Mouse (Mus musculus) liver, embryonic 16.5 days (tissue): ENCODE measurements around the gene Fam136a. TPM values are rescaled to one million over a fixed set of nuclear protein-coding genes. Genes with fewer than 3 reads are reported as not detected.

Source experiments
- ATAC-seq: fragments of 200-750 bp; cut with Nextera tagmentation; 2 replicates; pipeline ENCODE4 v1.8.0; 2017; ENCODE audit warnings: low read depth, mild to moderate bottlenecking, moderate number of reproducible peaks, moderate library complexity
- H3K27ac ChIP-seq: fragments of 300-500 bp; sonication (generic); 2 replicates; pipeline ENCODE4 v1.5.1; 2014; ENCODE audit warnings: mild to moderate bottlenecking, low read length
- H3K27me3 ChIP-seq: fragments of 300-500 bp; sonication (generic); 2 replicates; pipeline ENCODE4 v1.6.1; 2014; ENCODE audit warnings: low read depth, low read length, mixed read lengths; ENCODE audit not compliant: control insufficient read depth, insufficient read depth
- H3K36me3 ChIP-seq: fragments of 300-500 bp; sonication (generic); 2 replicates; pipeline ENCODE4 v1.6.1; 2014; ENCODE audit warnings: mild to moderate bottlenecking; ENCODE audit not compliant: control insufficient read depth, insufficient read depth
- H3K4me1 ChIP-seq: fragments of 300-500 bp; sonication (generic); 2 replicates; pipeline ENCODE4 v1.6.1; 2014; ENCODE audit warnings: low read depth, low read length, mixed read lengths; ENCODE audit not compliant: control insufficient read depth
- H3K4me2 ChIP-seq: fragments of 300-500 bp; sonication (generic); 2 replicates; pipeline ENCODE4 v1.6.1; 2014; ENCODE audit warnings: low read depth, low read length, mixed read lengths
- H3K4me3 ChIP-seq: fragments of 300-500 bp; sonication (generic); 2 replicates; pipeline ENCODE4 v1.5.1; 2014; ENCODE audit warnings: low read depth, mild to moderate bottlenecking, low read length
- H3K9ac ChIP-seq: fragments of 300-500 bp; sonication (generic); 2 replicates; pipeline ENCODE4 v1.6.1; 2014; ENCODE audit warnings: low read depth, low read length
- H3K9me3 ChIP-seq: fragments of 300-500 bp; sonication (generic); replicated peaks from 2 replicates; pipeline ENCODE4 v1.6.1; 2016; ENCODE audit warnings: low read length; ENCODE audit not compliant: control insufficient read depth
- WGBS: fragments of 180-500 bp; shearing (Covaris S2); extraction: QIAGEN DNeasy Blood & Tissue Kit; methylation state at CpG from one replicate; pipeline ENCODE4 v1.1.7; 2014; ENCODE audit not compliant: insufficient replicate concordance; 5-methylcytosine and 5-hydroxymethylcytosine counted together
- polyA plus RNA-seq: library from polyadenylated mRNA; unstranded; fragments of >200 nt; fragmentation: Nextera tagmentation; extraction: Ambion mirVana; gene quantifications from 2 replicates; pipeline ENCODE4 v1.2.1, GENCODE M21; 2015

Fam136a gene
- polyA plus RNA-seq, 1 experiment from 2014 or later, result 58.6 TPM

- Histone ChIP-seq H3K4me1 (no peaks in the 10 kb centered on the region; the same call in none of the 2 replicates), H3K36me3 (peaks cover 26% of the 10 kb centered on the region), H3K4me3 (no peak overlapping the region), H3K27ac (no peak overlapping the region), H3K9me3 (no peaks in the 10 kb centered on the region), H3K9ac (no peak overlapping the region), H3K4me2 (no peak overlapping the region), H3K27me3 (no peaks in the 10 kb centered on the region)
- WGBS, result 76% methylated on average over 12 of the region's 12 CpGs
- no peak for ATAC-seq
Measured at GRCm38 (mm10) chr6:86387313-86387712, 21.9 kb downstream of the Fam136a start.

GRCm38 (mm10) chr6:86388461-86388860, 23.0 kb downstream of the Fam136a start:
- no peak for ATAC-seq
- H3K36me3 ChIP-seq, result peaks cover 26% of the 10 kb centered on the region
- no peaks in the 10 kb centered on the region for H3K27me3 ChIP-seq
- no peak overlapping the region for H3K4me2 ChIP-seq
- no peak overlapping the region for H3K4me3 ChIP-seq
- no peaks in the 10 kb centered on the region for H3K9me3 ChIP-seq
- no peak overlapping the region for H3K27ac ChIP-seq
- no peak overlapping the region for H3K9ac ChIP-seq
- WGBS, result 75% methylated on average over 18 of the region's 18 CpGs
- H3K4me1 ChIP-seq, result no peaks in the 10 kb centered on the region; the same call in none of the 2 replicates

GRCm38 (mm10) chr6:86391326-86391725, 25.9 kb downstream of the Fam136a start:
- no peak for ATAC-seq
- peaks cover 30% of the 10 kb centered on the region for H3K36me3 ChIP-seq

GRCm38 (mm10) chr6:86393187-86393586, 27.7 kb downstream of the Fam136a start:
- H3K9ac ChIP-seq, result no peak overlapping the region
- ATAC-seq, result no peak
- H3K27me3 ChIP-seq, result no peaks in the 10 kb centered on the region
- H3K27ac ChIP-seq, result no peak overlapping the region
- H3K36me3 ChIP-seq, result peaks cover 30% of the 10 kb centered on the region
- H3K4me2 ChIP-seq, result no peak overlapping the region
- no peaks in the 10 kb centered on the region for H3K9me3 ChIP-seq
- WGBS, result 62% methylated on average over 1 of the region's 1 CpGs
- H3K4me1 ChIP-seq, result peaks cover 25% of the 10 kb centered on the region
- H3K4me3 ChIP-seq, result no peak overlapping the region

More at GRCm38 (mm10) chr6:86391326-86391725, 25.9 kb downstream of the Fam136a start:
- Histone ChIP-seq H3K4me1 (peaks cover 11% of the 10 kb centered on the region), H3K9ac (no peak overlapping the region), H3K4me3 (no peak overlapping the region), H3K9me3 (no peaks in the 10 kb centered on the region), H3K27ac (no peak overlapping the region), H3K4me2 (no peak overlapping the region), H3K27me3 (no peaks in the 10 kb centered on the region)
- 83% methylated on average over 5 of the region's 5 CpGs for WGBS

- ATAC-seq, result no peak
- Histone ChIP-seq H3K36me3 (peaks cover 27% of the 10 kb centered on the region), H3K4me1 (peaks cover 25% of the 10 kb centered on the region), H3K4me3 (no peak overlapping the region), H3K27me3 (no peaks in the 10 kb centered on the region), H3K9ac (no peak overlapping the region), H3K9me3 (no peaks in the 10 kb centered on the region), H3K4me2 (no peak overlapping the region), H3K27ac (0 out of 2 replicates have a peak overlapping the region, but pooled peaks have one; percentile 9)
- 75% methylated on average over 17 of the region's 17 CpGs for WGBS
Measured at GRCm38 (mm10) chr6:86394078-86394720, 28.8 kb downstream of the Fam136a start.

- peak overlapping the region; percentile 47 for H3K27ac ChIP-seq
- peak overlapping the region; percentile 95 for H3K4me3 ChIP-seq
- no peak overlapping the region for H3K9ac ChIP-seq
- H3K9me3 ChIP-seq, result no peaks in the 10 kb centered on the region
- ATAC-seq, result no peak
- peak overlapping the region; percentile 89 for H3K4me2 ChIP-seq
- H3K27me3 ChIP-seq, result no peaks in the 10 kb centered on the region
- peaks cover 25% of the 10 kb centered on the region for H3K4me1 ChIP-seq
- WGBS, result 66% methylated on average over 9 of the region's 9 CpGs
- peaks cover 24% of the 10 kb centered on the region for H3K36me3 ChIP-seq
Measured at GRCm38 (mm10) chr6:86395021-86395420, 29.6 kb downstream of the Fam136a start.

GRCm38 (mm10) chr6:86395969-86396368, 30.5 kb downstream of the Fam136a start:
- Histone ChIP-seq H3K27me3 (no peaks in the 10 kb centered on the region), H3K36me3 (peaks cover 15% of the 10 kb centered on the region), H3K9ac (peak overlapping the region; percentile 85), H3K4me1 (peaks cover 28% of the 10 kb centered on the region), H3K27ac (peak overlapping the region; percentile 89), H3K9me3 (no peaks in the 10 kb centered on the region), H3K4me2 (peak overlapping the region; percentile 89), H3K4me3 (peak overlapping the region; percentile 95)
- no peak for ATAC-seq
- WGBS, result 9% methylated on average over 10 of the region's 10 CpGs

- Histone ChIP-seq H3K27ac (peak within 1 kb of the TSS; percentile 89), H3K4me1 (peaks cover 31% of the 10 kb centered on the region)
- under 1% methylated on average over 50 of the region's 51 CpGs for WGBS
Measured at GRCm38 (mm10) chr6:86396581-86397256, 31.3 kb downstream of the Fam136a start, which contains the start of gene Pcyox1. TSS of gene Pcyox1 (minus strand) at chr6:86397154.

More at GRCm38 (mm10) chr6:86396581-86397256, 31.3 kb downstream of the Fam136a start, which contains the start of gene Pcyox1:
- Histone ChIP-seq H3K9me3 (no peaks in the 10 kb centered on the region), H3K4me2 (peak within 1 kb of the TSS; percentile 89), H3K27me3 (no peaks in the 10 kb centered on the region), H3K4me3 (peak within 1 kb of the TSS; percentile 95), H3K9ac (peak within 1 kb of the TSS; percentile 85), H3K36me3 (peaks cover 7% of the 10 kb centered on the region)
- peak; percentile 87 for ATAC-seq
